Mouse (Mus musculus) liver, embryonic 13.5 days (tissue): ENCODE measurements around the gene St6galnac5. TPM values are rescaled to one million over a fixed set of nuclear protein-coding genes. Genes with fewer than 3 reads are reported as not detected.

ENCODE experiments used
- ATAC-seq: fragments of 200-750 bp; cut with Nextera tagmentation; 2 replicates; pipeline ENCODE4 v1.8.0; 2017; ENCODE audit warnings: low read depth, mild to moderate bottlenecking, moderate number of reproducible peaks, moderate library complexity
- DNase-seq: peaks from one replicate; pipeline ENCODE4 v3.0.0; 2022
- H3K27ac ChIP-seq: fragments of 300-500 bp; sonication (generic); 2 replicates; pipeline ENCODE4 v1.5.1; 2015; ENCODE audit warnings: moderate library complexity, mild to moderate bottlenecking, inconsistent platforms
- H3K27me3 ChIP-seq: fragments of 300-500 bp; sonication (generic); 2 replicates; pipeline ENCODE4 v1.6.1; 2015; ENCODE audit warnings: mild to moderate bottlenecking, inconsistent platforms
- H3K36me3 ChIP-seq: fragments of 300-500 bp; sonication (generic); 2 replicates; pipeline ENCODE4 v1.6.1; 2015; ENCODE audit warnings: mild to moderate bottlenecking, inconsistent platforms
- H3K4me1 ChIP-seq: fragments of 300-500 bp; sonication (generic); replicated peaks from 2 replicates; pipeline ENCODE4 v1.6.1; 2015; ENCODE audit warnings: inconsistent platforms
- H3K4me2 ChIP-seq: fragments of 300-500 bp; sonication (generic); 2 replicates; pipeline ENCODE4 v1.6.1; 2015; ENCODE audit warnings: inconsistent platforms, mild to moderate bottlenecking, moderate library complexity
- H3K4me3 ChIP-seq: fragments of 300-500 bp; sonication (generic); replicated peaks from 2 replicates; pipeline ENCODE4 v1.5.1; 2015; ENCODE audit warnings: mild to moderate bottlenecking, inconsistent platforms
- H3K9ac ChIP-seq: fragments of 300-500 bp; sonication (generic); 2 replicates; pipeline ENCODE4 v1.6.1; 2015; ENCODE audit warnings: mild to moderate bottlenecking, inconsistent platforms
- H3K9me3 ChIP-seq: fragments of 300-500 bp; sonication (generic); replicated peaks from 2 replicates; pipeline ENCODE4 v1.6.1; 2016; ENCODE audit warnings: inconsistent platforms
- WGBS: fragments of 180-500 bp; shearing (Covaris S2); methylation state at CpG from one replicate; pipeline ENCODE4 v1.1.7; 2015; ENCODE audit not compliant: insufficient replicate concordance; 5-methylcytosine and 5-hydroxymethylcytosine counted together
- polyA plus RNA-seq: library from polyadenylated mRNA; unstranded; fragments of >200 nt; fragmentation: Nextera tagmentation; extraction: Ambion mirVana; gene quantifications from 2 replicates; pipeline ENCODE4 v1.2.1, GENCODE M21; 2015

St6galnac5 gene
- polyA plus RNA-seq, 1 experiment from 2014 or later: 0.02 TPM

DNA sequence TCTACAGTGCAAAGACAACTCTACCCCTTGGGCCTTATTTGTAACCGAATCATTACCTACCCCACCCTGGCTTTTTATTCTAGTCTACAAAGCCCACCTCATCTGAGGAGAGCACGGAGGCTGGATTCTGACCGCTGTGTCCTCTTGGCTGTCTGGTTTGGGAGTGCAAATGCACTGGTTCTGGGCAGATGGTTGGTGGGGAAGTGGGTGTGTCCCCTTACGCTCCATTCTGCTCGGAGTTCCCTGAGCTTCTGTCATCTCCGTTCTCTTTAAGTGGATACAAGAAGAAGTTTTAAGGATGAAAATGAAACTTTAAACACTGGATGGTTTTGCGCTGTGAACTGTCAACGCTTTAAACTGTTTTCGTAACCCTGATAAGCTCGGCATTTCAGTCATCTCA, 68.9 kb downstream of the St6galnac5 start:
- Histone ChIP-seq H3K27ac (no peak overlapping the region), H3K36me3 (no peaks in the 10 kb centered on the region), H3K4me1 (peaks cover 14% of the 10 kb centered on the region), H3K4me2 (no peak overlapping the region), H3K9me3 (no peaks in the 10 kb centered on the region), H3K9ac (no peak overlapping the region), H3K27me3 (no peaks in the 10 kb centered on the region), H3K4me3 (no peak overlapping the region)
- ATAC-seq (no peak), DNase-seq (no peak)
- WGBS: 72% methylated on average over 10 of the region's 10 CpGs

DNA sequence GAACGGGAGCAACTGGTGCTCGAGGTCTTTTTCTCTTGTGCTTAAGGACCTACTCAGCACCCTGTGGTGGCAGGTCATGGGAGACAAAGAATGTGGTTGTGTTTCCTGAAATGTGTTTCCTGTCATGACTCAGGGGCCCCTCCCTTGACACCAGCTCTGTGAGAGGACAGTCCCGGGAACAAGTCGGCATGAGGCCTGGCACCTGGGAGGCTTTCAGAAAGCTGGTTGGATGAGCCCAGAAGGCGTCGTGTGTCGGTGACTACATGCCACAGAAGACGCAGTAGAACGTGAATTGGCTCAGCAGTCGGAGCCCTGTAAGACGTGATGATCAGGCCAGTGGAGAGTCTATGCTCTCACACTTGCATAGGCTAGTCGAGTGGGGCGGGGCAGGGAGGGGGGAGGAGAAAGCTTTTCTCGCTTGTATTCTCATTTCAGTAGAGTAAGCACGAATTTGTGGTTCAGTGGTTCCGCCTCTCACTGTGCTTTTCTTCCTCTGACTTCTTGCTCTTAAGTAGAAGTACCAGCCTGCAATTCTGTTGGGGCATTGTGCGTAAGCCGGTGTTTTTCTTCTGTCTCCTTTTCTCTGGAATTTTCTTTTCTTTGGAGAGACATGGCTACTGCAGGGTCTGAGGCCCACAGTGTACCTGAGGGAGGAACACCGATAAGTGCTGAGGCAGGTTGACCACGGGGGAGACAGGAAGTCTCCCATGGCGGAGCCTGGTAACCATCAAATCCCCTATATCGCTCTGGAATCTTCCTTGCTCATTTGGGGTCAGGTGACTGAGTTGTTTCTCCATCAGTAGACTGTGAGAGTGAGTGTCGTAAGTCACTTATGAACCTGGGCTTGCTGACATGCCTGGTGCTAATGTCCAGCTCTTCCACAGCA, 69.6 kb downstream of the St6galnac5 start:
- DNase-seq (peak; percentile 12), ATAC-seq (peak; percentile 71)
- Histone ChIP-seq H3K27ac (no peak overlapping the region; the same call in 1 of the 2 replicates), H3K27me3 (no peaks in the 10 kb centered on the region), H3K4me3 (no peak overlapping the region), H3K9me3 (no peaks in the 10 kb centered on the region), H3K4me2 (peak overlapping the region; percentile 29), H3K4me1 (peaks cover 14% of the 10 kb centered on the region), H3K36me3 (no peaks in the 10 kb centered on the region), H3K9ac (no peak overlapping the region)
- WGBS: 17% methylated on average over 23 of the region's 23 CpGs

DNA sequence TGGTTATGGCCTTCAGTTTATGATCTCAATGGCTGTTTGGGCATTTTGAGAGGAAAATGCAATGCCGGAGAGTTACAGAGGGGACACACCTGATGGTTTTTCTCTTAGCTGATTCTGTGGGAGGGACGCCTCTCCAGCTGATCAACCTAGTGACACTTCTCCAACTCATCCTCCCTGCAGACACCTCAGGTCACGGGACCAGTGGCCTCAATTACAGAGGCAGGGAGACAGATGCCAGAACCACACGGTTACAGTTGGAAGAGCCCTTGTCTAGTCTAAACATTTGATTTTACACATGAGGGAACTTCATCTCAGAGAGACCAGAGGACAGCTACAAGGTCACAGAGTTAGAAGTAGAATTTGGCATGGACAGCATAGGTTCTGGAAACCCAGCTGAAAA, 70.5 kb downstream of the St6galnac5 start:
- no peaks in the 10 kb centered on the region for H3K27me3 ChIP-seq
- no peaks in the 10 kb centered on the region for H3K9me3 ChIP-seq
- ATAC-seq (no peak), DNase-seq (no peak)
- peaks cover 14% of the 10 kb centered on the region for H3K4me1 ChIP-seq
- H3K4me3 ChIP-seq: no peak overlapping the region
- WGBS: 56% methylated on average over 4 of the region's 4 CpGs
- no peak overlapping the region for H3K4me2 ChIP-seq
- no peaks in the 10 kb centered on the region for H3K36me3 ChIP-seq
- no peak overlapping the region for H3K9ac ChIP-seq
- H3K27ac ChIP-seq: no peak overlapping the region

DNA sequence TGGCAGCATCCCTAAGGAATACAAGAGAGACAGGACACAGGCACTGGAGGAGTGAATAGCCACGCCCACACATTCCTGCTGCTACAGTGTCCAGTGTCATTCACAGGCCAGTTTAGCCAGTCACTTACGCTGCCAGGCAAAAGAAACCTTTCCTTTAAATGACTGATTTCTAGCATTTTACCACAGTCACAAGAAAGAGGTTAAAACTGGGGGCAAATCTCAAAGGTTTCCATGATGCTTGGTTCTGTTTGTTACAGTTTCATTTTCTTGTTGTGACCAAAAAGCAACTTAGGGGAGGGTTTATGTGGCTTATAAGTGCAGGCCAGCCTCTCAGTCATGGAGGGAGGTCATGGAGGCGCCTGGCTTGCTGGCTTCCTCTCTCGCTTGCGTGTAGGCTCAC, 74.4 kb downstream of the St6galnac5 start:
- Histone ChIP-seq H3K36me3 (no peaks in the 10 kb centered on the region), H3K4me1 (peaks cover 9% of the 10 kb centered on the region), H3K27me3 (no peaks in the 10 kb centered on the region), H3K4me3 (no peak overlapping the region), H3K4me2 (no peak overlapping the region), H3K27ac (no peak overlapping the region), H3K9ac (no peak overlapping the region), H3K9me3 (no peaks in the 10 kb centered on the region)
- ATAC-seq (no peak), DNase-seq (no peak)
- 59% methylated on average over 5 of the region's 5 CpGs for WGBS

DNA sequence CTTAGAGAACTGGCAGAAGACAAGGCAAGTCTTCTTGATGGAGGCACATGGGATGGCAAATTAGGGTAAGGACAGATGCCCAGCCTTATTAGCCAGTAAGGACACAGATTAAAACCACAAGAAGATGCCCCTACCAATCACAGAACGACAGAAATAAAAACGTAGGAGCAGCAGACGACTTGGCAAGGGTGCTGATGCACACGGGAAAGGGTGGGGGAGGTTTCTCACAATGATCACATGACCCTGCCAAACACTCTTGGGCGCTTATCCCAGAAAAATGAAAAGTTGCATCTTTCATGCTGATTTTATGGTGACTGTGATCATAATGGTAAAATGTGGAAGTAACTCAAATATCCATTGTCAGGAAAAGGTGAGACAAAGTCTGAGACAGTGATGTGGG, 75.0 kb downstream of the St6galnac5 start:
- no peak for DNase-seq
- H3K9ac ChIP-seq: no peak overlapping the region
- H3K4me3 ChIP-seq: no peak overlapping the region
- no peaks in the 10 kb centered on the region for H3K9me3 ChIP-seq
- no peak for ATAC-seq
- H3K27me3 ChIP-seq: no peaks in the 10 kb centered on the region
- peaks cover 4% of the 10 kb centered on the region; the same call in 1 of the 2 replicates for H3K4me1 ChIP-seq
- H3K27ac ChIP-seq: no peak overlapping the region
- WGBS: 59% methylated on average over 5 of the region's 5 CpGs
- H3K36me3 ChIP-seq: no peaks in the 10 kb centered on the region
- no peak overlapping the region for H3K4me2 ChIP-seq

DNA sequence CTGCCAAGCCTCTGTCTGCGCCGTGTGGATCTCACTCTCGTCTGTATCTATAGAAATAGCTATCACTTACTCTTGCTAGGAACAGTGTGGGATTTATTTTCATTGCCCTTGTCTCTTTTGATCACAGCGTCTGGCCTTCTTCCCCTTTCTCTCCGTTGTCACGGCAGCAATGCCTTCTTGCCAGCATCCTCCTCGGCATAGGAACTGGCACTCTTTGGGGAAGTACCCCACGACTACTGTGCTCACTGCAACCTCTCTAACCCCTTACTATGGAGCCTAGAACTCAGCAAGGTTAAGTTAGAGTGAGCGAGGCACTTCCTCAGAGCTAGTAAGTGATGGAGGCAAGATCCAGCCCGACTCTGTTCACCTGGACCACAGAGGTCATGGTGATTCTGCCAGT, 76.2 kb downstream of the St6galnac5 start:
- H3K9me3 ChIP-seq: no peaks in the 10 kb centered on the region
- no peak overlapping the region for H3K4me3 ChIP-seq
- no peak overlapping the region for H3K27ac ChIP-seq
- H3K36me3 ChIP-seq: no peaks in the 10 kb centered on the region
- H3K4me2 ChIP-seq: no peak overlapping the region
- DNase-seq (no peak), ATAC-seq (no peak)
- no peaks in the 10 kb centered on the region for H3K4me1 ChIP-seq
- no peak overlapping the region for H3K9ac ChIP-seq
- 39% methylated on average over 10 of the region's 10 CpGs for WGBS
- H3K27me3 ChIP-seq: no peaks in the 10 kb centered on the region

DNA sequence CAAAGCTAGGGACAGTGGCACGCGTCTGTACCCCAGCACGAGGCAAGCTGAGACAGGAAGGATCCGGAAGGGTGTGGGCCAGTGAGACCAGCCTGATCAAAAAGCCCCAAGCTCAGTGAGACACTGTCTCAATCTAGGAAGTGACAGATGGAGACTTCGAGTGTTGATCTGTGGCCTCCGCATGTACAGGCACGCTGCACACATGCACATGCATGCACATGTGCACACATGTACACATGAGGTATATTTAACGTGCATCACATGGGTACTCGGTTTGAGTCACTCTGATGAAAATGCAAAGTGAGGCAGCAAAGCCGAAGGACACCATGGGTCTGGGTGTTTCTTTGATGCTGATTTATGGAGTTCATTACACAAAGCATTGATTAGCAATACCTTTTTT, 77.0 kb downstream of the St6galnac5 start:
- Histone ChIP-seq H3K27ac (no peak overlapping the region), H3K4me2 (no peak overlapping the region), H3K4me3 (no peak overlapping the region), H3K27me3 (no peaks in the 10 kb centered on the region), H3K36me3 (no peaks in the 10 kb centered on the region), H3K4me1 (no peaks in the 10 kb centered on the region), H3K9ac (no peak overlapping the region), H3K9me3 (no peaks in the 10 kb centered on the region)
- DNase-seq: no peak
- ATAC-seq: no peak
- WGBS: 74% methylated on average over 10 of the region's 10 CpGs

DNA sequence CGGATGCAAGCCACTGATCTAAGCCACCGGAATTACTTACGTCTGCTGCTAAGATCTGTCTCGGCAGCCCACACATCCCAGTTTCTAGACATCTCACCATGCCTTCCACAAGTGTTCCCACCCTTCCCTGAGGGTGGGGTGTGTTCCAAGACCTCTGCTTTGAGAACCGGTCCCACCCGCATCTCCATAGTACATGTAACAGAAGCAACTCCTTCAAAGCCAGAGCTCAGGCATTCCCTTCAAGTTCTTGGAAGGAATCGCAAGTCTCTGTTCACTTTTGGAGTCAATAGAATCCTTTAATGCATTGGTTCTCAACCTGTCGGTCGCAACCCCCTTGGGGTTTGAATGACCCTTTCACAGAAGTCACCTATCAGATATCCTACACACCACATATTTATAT, 83.1 kb downstream of the St6galnac5 start:
- Histone ChIP-seq H3K4me1 (no peaks in the 10 kb centered on the region), H3K9ac (no peak overlapping the region), H3K9me3 (no peaks in the 10 kb centered on the region), H3K4me2 (no peak overlapping the region), H3K27me3 (no peaks in the 10 kb centered on the region), H3K36me3 (no peaks in the 10 kb centered on the region), H3K27ac (no peak overlapping the region), H3K4me3 (no peak overlapping the region)
- 78% methylated on average over 9 of the region's 9 CpGs for WGBS
- ATAC-seq (no peak), DNase-seq (no peak)

DNA sequence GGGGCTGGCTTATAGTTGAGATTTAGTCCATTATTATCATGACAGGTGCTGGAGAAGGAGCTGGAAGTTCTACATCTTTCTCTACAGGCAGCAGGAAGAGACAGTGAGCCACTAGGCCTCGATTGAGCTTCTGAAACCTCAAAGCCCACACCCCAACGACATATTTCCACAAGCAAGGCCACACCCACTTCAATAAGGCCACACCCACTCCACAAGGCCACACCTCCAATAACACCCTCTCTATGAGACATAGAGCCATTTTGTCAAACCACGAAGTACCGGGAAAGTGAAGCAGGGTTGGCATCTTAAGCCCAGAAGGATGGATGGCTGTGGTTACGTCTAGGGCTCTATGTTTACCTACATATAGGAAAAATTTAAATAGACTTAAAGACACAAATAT, 84.8 kb downstream of the St6galnac5 start:
- DNase-seq (no peak), ATAC-seq (no peak)
- Histone ChIP-seq H3K4me1 (no peaks in the 10 kb centered on the region), H3K27me3 (no peaks in the 10 kb centered on the region), H3K4me3 (no peak overlapping the region), H3K4me2 (no peak overlapping the region), H3K27ac (no peak overlapping the region), H3K9ac (no peak overlapping the region), H3K9me3 (no peaks in the 10 kb centered on the region), H3K36me3 (no peaks in the 10 kb centered on the region)
- WGBS: 49% methylated on average over 5 of the region's 5 CpGs

DNA sequence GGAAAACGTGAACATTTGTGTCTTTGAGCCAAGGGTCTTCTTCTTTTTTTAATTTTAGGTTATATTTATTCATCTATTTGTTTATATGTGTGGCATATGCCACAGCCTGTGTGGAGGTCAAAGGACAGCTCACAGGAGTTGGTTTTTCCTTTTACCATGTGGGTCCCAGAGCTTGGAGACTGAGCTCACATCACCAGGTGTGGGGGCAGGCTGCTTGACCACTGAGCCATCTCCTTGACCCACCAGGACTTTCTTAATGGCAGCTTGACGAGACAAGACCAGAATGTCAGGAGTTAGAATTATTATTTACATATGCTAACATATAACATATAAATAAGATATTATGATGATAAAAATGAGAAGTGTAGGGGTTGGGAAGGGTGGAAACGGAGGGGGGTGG, 85.9 kb downstream of the St6galnac5 start:
- Histone ChIP-seq H3K4me2 (no peak overlapping the region), H3K4me3 (no peak overlapping the region), H3K27ac (no peak overlapping the region), H3K36me3 (no peaks in the 10 kb centered on the region), H3K4me1 (no peaks in the 10 kb centered on the region), H3K9me3 (no peaks in the 10 kb centered on the region), H3K27me3 (no peaks in the 10 kb centered on the region), H3K9ac (no peak overlapping the region)
- WGBS: 49% methylated on average over 3 of the region's 3 CpGs
- ATAC-seq (no peak), DNase-seq (no peak)

DNA sequence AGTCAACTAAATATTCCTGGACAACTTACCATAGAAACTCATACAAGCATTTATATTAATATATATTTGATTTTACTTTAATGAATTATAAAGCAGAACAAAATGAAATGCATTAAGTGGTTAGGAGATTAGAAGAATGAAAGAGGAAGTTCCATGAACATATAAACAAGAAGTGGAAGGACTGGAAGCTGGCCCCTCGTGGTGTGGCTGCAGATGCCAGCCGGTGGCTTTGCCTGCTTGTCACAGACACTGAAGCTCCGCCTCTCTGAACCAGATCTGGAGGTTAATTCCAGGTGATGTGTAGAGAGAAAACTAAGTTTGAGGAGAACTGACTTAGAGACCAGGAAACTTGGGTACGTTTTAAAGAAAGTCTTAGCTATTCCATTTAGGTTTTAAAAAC, 87.1 kb downstream of the St6galnac5 start:
- Histone ChIP-seq H3K4me3 (no peak overlapping the region), H3K27ac (no peak overlapping the region), H3K36me3 (no peaks in the 10 kb centered on the region), H3K9me3 (no peaks in the 10 kb centered on the region), H3K27me3 (no peaks in the 10 kb centered on the region), H3K9ac (no peak overlapping the region), H3K4me1 (no peaks in the 10 kb centered on the region), H3K4me2 (no peak overlapping the region)
- ATAC-seq (no peak), DNase-seq (no peak)
- WGBS: 19% methylated on average over 4 of the region's 4 CpGs

DNA sequence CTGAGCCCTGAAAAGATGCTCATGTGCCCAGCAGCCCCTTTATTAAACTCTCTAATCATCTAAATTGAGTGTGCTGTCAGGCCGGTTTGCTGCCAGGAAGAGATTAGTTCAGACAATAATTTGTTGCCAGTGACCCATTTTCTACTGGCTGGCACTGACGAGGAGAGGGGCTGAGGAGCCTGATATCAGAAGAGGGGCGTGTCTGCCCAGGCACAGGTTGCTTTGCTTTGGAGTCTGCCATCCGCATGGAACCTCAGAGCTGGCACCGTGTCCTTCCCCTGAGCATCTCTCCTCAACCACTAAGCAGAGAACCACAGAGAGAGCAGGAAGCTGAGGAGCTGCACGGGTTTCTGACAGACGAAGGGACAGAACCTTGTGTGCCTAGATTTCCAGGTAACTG, 93.9 kb downstream of the St6galnac5 start:
- WGBS: 41% methylated on average over 7 of the region's 7 CpGs

More for the DNA sequence above, 93.9 kb downstream of the St6galnac5 start:
- Histone ChIP-seq H3K9ac (no peak overlapping the region), H3K36me3 (no peaks in the 10 kb centered on the region), H3K27ac (no peak overlapping the region), H3K4me1 (peaks cover 11% of the 10 kb centered on the region), H3K4me2 (no peak overlapping the region), H3K27me3 (no peaks in the 10 kb centered on the region), H3K9me3 (no peaks in the 10 kb centered on the region), H3K4me3 (no peak overlapping the region)
- DNase-seq (no peak), ATAC-seq (no peak)
